Mouse (Mus musculus): ENCODE data around the gene Stxbp4. TPM values are rescaled to one million over a fixed set of nuclear protein-coding genes. Genes with fewer than 3 reads are reported as not detected.

Stxbp4 gene
- total and polyA plus RNA-seq, 3 experiments, result 4.0 to 4.9 TPM; not detected in 1

- no peak overlapping the region for H3K27ac ChIP-seq (ENCODE audit: control insufficient read depth, low read depth, low read length)
- TF ChIP-seq KAT2A (conservative IDR thresholded peaks at IDR 0.05; ENCODE audit: low read depth, low read length), result no peak
- TF ChIP-seq MYC (IDR thresholded peaks at IDR 0.05; ENCODE audit: low read depth, low read length), result 0 out of 2 replicates have a peak, but pooled peaks have one; percentile 23
- TF ChIP-seq ELF1 (IDR thresholded peaks at IDR 0.05; ENCODE audit: low read depth, low read length), result no peak
- TF ChIP-seq EP300 (IDR thresholded peaks at IDR 0.05; ENCODE audit: low read depth in 1 of 2, low read length in 2 of 2), result peak; percentile 8 to 15; a peak in 1 of 4 replicates
- peak; percentile 50 for TF ChIP-seq GATA1 (IDR thresholded peaks at IDR 0.05; ENCODE audit: low read depth, low read length)
- peak; percentile 22; the same call in 1 of the 2 replicates for TF ChIP-seq RCOR1 (IDR thresholded peaks at IDR 0.05; ENCODE audit: low read depth, low read length)
- H3K79me2 ChIP-seq (ENCODE audit: control insufficient read depth, insufficient read depth, low read length, poor library complexity), result no peaks in the 10 kb centered on the region
- peak; percentile 56 for DNase-seq (ENCODE audit: low read depth, low spot score)
- no peaks in the 10 kb centered on the region for H3K9me3 ChIP-seq (replicated peaks; ENCODE audit: insufficient read depth, low read length)
- H3K36me3 ChIP-seq (ENCODE audit: control insufficient read depth in 1 of 2, insufficient read depth in 2 of 2, low read length in 2 of 2), result peaks cover 0 to 18% of the 10 kb centered on the region in 2 experiments; a peak in 2 of 4 replicates
- no peak overlapping the region for H3K4me3 ChIP-seq (ENCODE audit: control insufficient read depth in 1 of 2, insufficient read depth in 1 of 2, low read depth in 2 of 2, low read length in 2 of 2)
- H3K4me1 ChIP-seq (ENCODE audit: control insufficient read depth in 1 of 2, insufficient read depth in 2 of 2, low read length in 2 of 2), result peaks cover 2 to 12% of the 10 kb centered on the region in 2 experiments; a peak in 3 of 4 replicates
- no peak overlapping the region for H3K9ac ChIP-seq (ENCODE audit: control insufficient read depth, low read depth, low read length, poor library complexity, severe bottlenecking)
- no peaks in the 10 kb centered on the region for H3K27me3 ChIP-seq (ENCODE audit: control insufficient read depth in 1 of 2, insufficient read depth in 2 of 2, low read length in 2 of 2)
Observed at GRCm38 (mm10) chr11:90512538-90513219, 125.2 kb downstream of the Stxbp4 start.

GRCm38 (mm10) chr11:90501846-90502245, 136.0 kb downstream of the Stxbp4 start:
- H3K4me3 ChIP-seq (ENCODE audit: control insufficient read depth in 1 of 2, insufficient read depth in 1 of 2, low read depth in 2 of 2, low read length in 2 of 2), result no peak overlapping the region
- H3K4me1 ChIP-seq (ENCODE audit: control insufficient read depth in 1 of 2, insufficient read depth in 2 of 2, low read length in 2 of 2), result peaks cover 0 to 5% of the 10 kb centered on the region in 2 experiments; a peak in 2 of 4 replicates
- peaks cover 0 to 4% of the 10 kb centered on the region in 2 experiments; a peak in 2 of 4 replicates for H3K36me3 ChIP-seq (ENCODE audit: control insufficient read depth in 1 of 2, insufficient read depth in 2 of 2, low read length in 2 of 2)
- no peak overlapping the region for H3K9ac ChIP-seq (ENCODE audit: control insufficient read depth, low read depth, low read length, poor library complexity, severe bottlenecking)
- no peaks in the 10 kb centered on the region for H3K27me3 ChIP-seq (ENCODE audit: control insufficient read depth in 1 of 2, insufficient read depth in 2 of 2, low read length in 2 of 2)
- no peak for DNase-seq (ENCODE audit: low read depth, low spot score)
- no peak overlapping the region for H3K27ac ChIP-seq (ENCODE audit: control insufficient read depth, low read depth, low read length)
- TF ChIP-seq GATA1 (IDR thresholded peaks at IDR 0.05; ENCODE audit: low read depth, low read length) (no peak), UBTF (IDR thresholded peaks at IDR 0.05; ENCODE audit: borderline replicate concordance, insufficient read depth, low read depth, low read length) (no peak), MAZ (IDR thresholded peaks at IDR 0.05; ENCODE audit: low read depth, low read length) (no peak), MAFK (IDR thresholded peaks at IDR 0.05; ENCODE audit: borderline replicate concordance, low read depth, low read length) (no peak), CHD1 (IDR thresholded peaks at IDR 0.05; ENCODE audit: low read depth, low read length) (no peak), ELF1 (IDR thresholded peaks at IDR 0.05; ENCODE audit: low read depth, low read length) (no peak), MYC (IDR thresholded peaks at IDR 0.05; ENCODE audit: low read depth, low read length) (no peak), MYB (IDR thresholded peaks at IDR 0.05; ENCODE audit: low read depth, low read length) (no peak), RCOR1 (IDR thresholded peaks at IDR 0.05; ENCODE audit: low read depth, low read length) (no peak), CHD2 (IDR thresholded peaks at IDR 0.05; ENCODE audit: low read length) (no peak), BHLHE40 (IDR thresholded peaks at IDR 0.05; ENCODE audit: borderline replicate concordance, low read depth, low read length) (no peak), HCFC1 (IDR thresholded peaks at IDR 0.05; ENCODE audit: low read depth, low read length) (no peak), SMC3 (IDR thresholded peaks at IDR 0.05; ENCODE audit: low read depth, low read length) (no peak), EP300 (IDR thresholded peaks at IDR 0.05; ENCODE audit: low read depth in 1 of 2, low read length in 2 of 2) (no peak), CTCF (IDR thresholded peaks at IDR 0.05 in 2 of 3, conservative IDR thresholded peaks at IDR 0.05 in 1 of 3; ENCODE audit: control insufficient read depth in 1 of 3, insufficient read depth in 1 of 3, low read depth in 2 of 3, low read length in 3 of 3, poor library complexity in 1 of 3, severe bottlenecking in 1 of 3) (no peak), MXI1 (IDR thresholded peaks at IDR 0.05; ENCODE audit: low read depth, low read length) (no peak)
- no peaks in the 10 kb centered on the region for H3K79me2 ChIP-seq (ENCODE audit: control insufficient read depth, insufficient read depth, low read length, poor library complexity)
- H3K9me3 ChIP-seq (replicated peaks; ENCODE audit: insufficient read depth, low read length), result no peaks in the 10 kb centered on the region

Measured in MEL (cell line).